Mouse (Mus musculus): Measurements from ENCODE around the gene Shisa5. TPM values are rescaled to one million over a fixed set of nuclear protein-coding genes. Genes with fewer than 3 reads are reported as not detected.

Shisa5 gene
- polyA plus RNA-seq, 1 experiment from 2014 or later = 49.1 TPM

DNA sequence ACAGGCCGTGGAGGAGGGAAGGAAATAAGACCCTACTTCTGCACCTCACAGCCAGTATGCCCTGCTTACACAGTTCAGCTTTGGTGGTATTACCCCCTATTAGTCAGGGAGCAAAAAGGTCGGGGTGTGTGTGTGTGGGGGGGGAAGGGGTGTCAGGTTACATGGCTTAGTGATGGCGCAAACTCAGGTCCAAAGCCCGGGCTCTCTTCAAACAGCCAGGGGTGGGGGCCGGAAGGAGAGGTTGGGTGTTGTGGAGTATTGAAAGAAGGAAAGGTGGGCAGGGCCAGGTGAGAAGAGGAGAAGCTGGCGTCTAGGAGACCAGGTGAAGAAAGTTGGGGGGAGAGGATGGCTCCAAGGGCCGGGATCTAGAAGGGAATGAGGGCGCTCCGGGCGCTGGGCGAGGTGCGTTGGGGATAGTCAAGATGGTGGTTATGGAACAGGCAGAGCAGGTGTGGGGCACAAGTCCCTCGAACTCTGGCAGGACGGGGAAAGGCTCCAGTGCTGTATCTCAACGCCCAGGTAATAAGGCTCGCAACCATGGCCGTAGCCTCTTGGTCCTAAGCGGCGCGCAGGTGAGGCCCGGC, 56.3 kb downstream of the Shisa5 start:
- Histone ChIP-seq H3K9ac (replicated peaks) (peak overlapping the region; percentile 97), H3K36me3 (peaks cover 39% of the 10 kb centered on the region), H3K27me3 (no peaks in the 10 kb centered on the region), H3K4me2 (peak overlapping the region; percentile 93), H3K9me3 (no peaks in the 10 kb centered on the region), H3K4me1 (replicated peaks) (peaks cover 48% of the 10 kb centered on the region), H3K4me3 (replicated peaks) (peak overlapping the region; percentile 77), H3K27ac (peak overlapping the region; percentile 100)
- ATAC-seq (ENCODE audit: insufficient number of reproducible peaks, insufficient read depth, low FRiP score, low TSS enrichment, low read depth) = peak; percentile 49
- WGBS = 2% methylated on average over 21 of the region's 21 CpGs

DNA sequence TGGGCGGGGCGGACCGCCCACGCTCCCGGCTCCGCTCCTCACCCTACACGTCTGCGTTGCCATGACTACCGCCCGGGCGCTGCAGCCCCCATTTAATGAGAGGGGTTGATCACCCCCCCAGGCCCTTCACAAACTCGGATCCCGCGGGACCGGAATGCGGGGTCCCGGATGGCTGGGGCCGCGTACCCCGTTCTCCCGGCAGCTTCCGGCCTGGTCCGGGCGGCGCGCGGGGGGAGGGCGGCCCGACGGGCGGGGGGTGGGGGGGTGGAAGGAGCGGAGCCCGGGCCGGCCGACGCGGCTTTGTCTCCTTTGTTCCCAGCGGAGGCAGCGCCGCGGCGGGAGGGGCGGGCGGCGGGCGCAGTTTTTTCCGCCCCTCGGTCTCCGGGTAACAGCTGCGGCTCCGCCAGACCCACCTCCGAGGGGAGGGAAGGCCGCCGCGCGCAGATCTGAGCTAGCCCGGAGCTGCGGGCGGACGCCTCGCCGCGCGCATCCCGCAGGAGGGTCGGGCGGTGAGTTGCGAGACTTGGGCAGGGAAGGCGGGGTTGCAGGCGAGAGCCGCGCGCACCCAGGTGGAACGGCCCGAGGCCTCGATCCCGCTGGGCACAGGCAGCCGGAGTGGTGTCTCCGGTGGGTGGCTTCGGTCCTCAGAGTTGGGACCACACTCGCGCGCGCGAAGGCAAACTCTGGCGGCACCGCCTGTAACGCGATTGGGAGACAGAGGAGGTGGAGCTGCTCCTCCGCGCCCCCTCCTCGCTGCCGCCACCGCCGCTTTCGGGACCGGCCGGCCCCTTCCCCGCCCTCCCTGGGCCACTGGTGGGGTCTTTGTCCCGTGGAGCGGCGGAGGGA, 57.0 kb downstream of the Shisa5 start, which contains the start of gene Plxnb1:
Gene Plxnb1, plus strand, starts transcription at position 253 of the 846 bp plus-strand sequence.
- H3K9me3 ChIP-seq = no peaks in the 10 kb centered on the region
- peak within 1 kb of the TSS; percentile 100 for H3K27ac ChIP-seq
- H3K9ac ChIP-seq (replicated peaks) = peak within 1 kb of the TSS; percentile 97
- under 1% methylated on average over 84 of the region's 102 CpGs for WGBS
- peak; percentile 40 for ATAC-seq (ENCODE audit: insufficient number of reproducible peaks, insufficient read depth, low FRiP score, low TSS enrichment, low read depth)
- peaks cover 50% of the 10 kb centered on the region for H3K4me1 ChIP-seq (replicated peaks)
- peaks cover 41% of the 10 kb centered on the region for H3K36me3 ChIP-seq
- H3K4me2 ChIP-seq = peak within 1 kb of the TSS; percentile 93
- peak within 1 kb of the TSS; percentile 77 for H3K4me3 ChIP-seq (replicated peaks)
- H3K27me3 ChIP-seq = no peaks in the 10 kb centered on the region

DNA sequence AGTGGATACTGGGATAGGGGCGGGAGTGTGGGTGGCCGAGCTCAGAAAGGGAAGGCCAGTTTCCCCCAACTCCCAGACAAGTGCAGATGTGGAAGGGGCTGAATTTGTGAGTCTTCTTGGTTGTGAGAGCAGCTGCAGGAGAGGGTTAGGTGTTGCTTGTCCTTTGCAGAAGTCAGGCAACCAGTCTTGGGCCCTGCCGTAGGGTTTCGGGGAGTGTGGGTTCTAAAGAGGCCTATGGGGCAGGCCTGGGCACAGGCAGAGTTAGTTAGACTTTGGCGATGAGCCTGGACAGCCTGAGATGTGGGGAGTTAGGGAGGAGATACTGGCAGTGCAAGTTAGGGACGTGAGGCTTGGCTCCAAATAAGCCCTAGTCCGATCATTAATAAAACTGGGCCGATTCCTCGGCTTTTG, 57.9 kb downstream of the Shisa5 start:
- Histone ChIP-seq H3K27me3 (no peaks in the 10 kb centered on the region), H3K36me3 (peaks cover 41% of the 10 kb centered on the region), H3K27ac (peak overlapping the region; percentile 100), H3K9ac (replicated peaks) (peak overlapping the region; percentile 97), H3K9me3 (no peaks in the 10 kb centered on the region), H3K4me3 (replicated peaks) (peak overlapping the region; percentile 77), H3K4me1 (replicated peaks) (peaks cover 50% of the 10 kb centered on the region), H3K4me2 (peak overlapping the region; percentile 93)
- 19% methylated on average over 9 of the region's 9 CpGs for WGBS
- ATAC-seq (ENCODE audit: insufficient number of reproducible peaks, insufficient read depth, low FRiP score, low TSS enrichment, low read depth) = no peak

DNA sequence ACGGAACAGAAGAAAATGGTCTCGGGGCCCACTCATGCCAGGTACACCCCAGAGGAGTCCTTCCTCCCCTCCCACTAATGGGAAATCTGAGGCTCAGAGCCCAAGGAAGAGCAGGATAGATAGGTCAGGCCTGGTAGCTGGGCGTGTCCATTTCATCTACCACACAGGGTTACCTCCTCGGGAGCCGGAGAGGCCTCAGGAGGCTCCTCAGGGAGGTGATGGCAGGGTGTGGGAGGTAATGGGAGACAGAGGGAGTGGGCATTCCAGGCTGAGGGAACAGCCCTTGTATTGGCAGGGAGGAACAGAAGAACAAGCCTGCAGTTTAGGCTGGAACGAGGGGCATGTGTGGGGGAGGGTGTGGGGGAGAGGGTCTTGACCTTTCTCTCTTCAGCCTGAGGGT, 58.5 kb downstream of the Shisa5 start:
- H3K27ac ChIP-seq = peak overlapping the region; percentile 100
- no peak for ATAC-seq (ENCODE audit: insufficient number of reproducible peaks, insufficient read depth, low FRiP score, low TSS enrichment, low read depth)
- WGBS = 25% methylated on average over 6 of the region's 6 CpGs
- peak overlapping the region; percentile 93 for H3K4me2 ChIP-seq
- H3K27me3 ChIP-seq = no peaks in the 10 kb centered on the region
- peaks cover 50% of the 10 kb centered on the region for H3K4me1 ChIP-seq (replicated peaks)
- H3K9ac ChIP-seq (replicated peaks) = peak overlapping the region; percentile 97
- peaks cover 40% of the 10 kb centered on the region for H3K36me3 ChIP-seq
- peak overlapping the region; percentile 77 for H3K4me3 ChIP-seq (replicated peaks)
- no peaks in the 10 kb centered on the region for H3K9me3 ChIP-seq

DNA sequence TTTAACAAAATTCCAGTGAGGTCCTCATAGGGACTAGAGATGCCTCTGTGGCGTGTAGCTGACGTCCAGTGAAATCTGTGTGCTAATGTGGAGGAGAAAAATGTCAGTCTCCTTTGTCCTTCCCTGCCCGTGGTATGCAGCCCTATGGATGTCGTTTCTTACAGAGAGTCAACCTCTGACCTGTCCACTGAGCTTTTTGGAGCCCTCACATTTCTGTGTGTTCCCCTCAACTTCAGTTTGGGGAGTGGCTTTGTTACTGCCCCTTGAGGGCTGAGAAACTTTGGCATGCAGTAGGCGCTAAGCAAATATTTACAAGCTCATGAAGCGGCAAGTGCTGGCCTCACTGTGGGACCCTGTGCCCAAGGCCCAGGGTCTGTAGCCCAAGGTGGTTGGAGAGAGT, 58.9 kb downstream of the Shisa5 start:
- 30% methylated on average over 6 of the region's 6 CpGs for WGBS
- ATAC-seq (ENCODE audit: insufficient number of reproducible peaks, insufficient read depth, low FRiP score, low TSS enrichment, low read depth) = no peak
- Histone ChIP-seq H3K4me3 (replicated peaks) (peak overlapping the region; percentile 77), H3K27ac (peak overlapping the region; percentile 100), H3K4me2 (peak overlapping the region; percentile 93), H3K4me1 (replicated peaks) (peaks cover 50% of the 10 kb centered on the region), H3K36me3 (peaks cover 41% of the 10 kb centered on the region), H3K9me3 (no peaks in the 10 kb centered on the region), H3K27me3 (no peaks in the 10 kb centered on the region), H3K9ac (replicated peaks) (peak overlapping the region; percentile 97)

DNA sequence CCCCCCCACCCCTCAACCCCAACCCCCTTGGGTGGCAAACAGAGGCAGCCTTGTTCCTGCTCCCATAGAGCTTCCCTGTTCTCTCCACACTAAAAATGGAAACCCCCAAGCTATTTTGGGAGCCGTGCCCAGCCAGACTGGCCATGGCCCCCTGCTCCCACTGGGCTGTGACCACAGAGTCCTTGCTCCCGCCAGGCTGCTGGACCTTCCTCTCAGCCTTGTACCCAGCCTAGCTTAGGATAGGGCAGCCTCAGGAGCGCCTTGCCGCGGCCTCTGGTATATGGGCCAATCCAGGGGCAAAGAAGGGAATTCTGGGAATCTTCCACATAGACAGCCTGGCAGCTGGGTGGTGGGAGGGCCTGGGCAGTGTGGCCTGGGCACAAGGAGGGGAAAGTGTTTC, 59.5 kb downstream of the Shisa5 start:
- no peak for ATAC-seq (ENCODE audit: insufficient number of reproducible peaks, insufficient read depth, low FRiP score, low TSS enrichment, low read depth)
- H3K4me1 ChIP-seq (replicated peaks) = peaks cover 50% of the 10 kb centered on the region
- H3K36me3 ChIP-seq = peaks cover 41% of the 10 kb centered on the region
- H3K27ac ChIP-seq = peak overlapping the region; percentile 100
- H3K9me3 ChIP-seq = no peaks in the 10 kb centered on the region
- H3K4me3 ChIP-seq (replicated peaks) = peak overlapping the region; percentile 77
- WGBS = 69% methylated on average over 5 of the region's 5 CpGs
- H3K9ac ChIP-seq (replicated peaks) = peak overlapping the region; percentile 97
- no peaks in the 10 kb centered on the region for H3K27me3 ChIP-seq
- peak overlapping the region; percentile 93 for H3K4me2 ChIP-seq

DNA sequence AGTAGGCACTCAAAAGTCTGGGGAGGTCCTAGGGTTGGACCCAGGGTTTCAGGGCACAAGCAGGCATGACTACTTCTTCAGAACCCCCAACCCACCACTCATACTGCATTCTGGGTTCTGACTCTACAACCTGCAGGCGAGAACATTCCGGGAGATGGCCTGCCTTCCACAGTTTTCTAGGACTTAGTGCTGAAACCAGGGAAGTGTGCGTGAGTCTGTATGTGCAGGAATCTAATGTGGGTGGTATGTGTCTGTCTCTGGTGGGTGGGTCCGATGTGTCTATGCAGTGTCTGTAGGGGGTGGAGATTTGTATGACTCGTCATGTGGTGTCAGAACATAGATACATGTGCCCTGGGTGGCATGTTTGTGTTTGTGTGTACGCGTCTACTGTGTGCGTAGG, 60.0 kb downstream of the Shisa5 start:
- no peaks in the 10 kb centered on the region for H3K9me3 ChIP-seq
- no peak overlapping the region; the same call in 1 of the 2 replicates for H3K9ac ChIP-seq (replicated peaks)
- peak overlapping the region; percentile 100 for H3K27ac ChIP-seq
- peaks cover 45% of the 10 kb centered on the region for H3K36me3 ChIP-seq
- WGBS = 92% methylated on average over 8 of the region's 8 CpGs
- no peaks in the 10 kb centered on the region for H3K27me3 ChIP-seq
- H3K4me2 ChIP-seq = peak overlapping the region; percentile 93
- no peak for ATAC-seq (ENCODE audit: insufficient number of reproducible peaks, insufficient read depth, low FRiP score, low TSS enrichment, low read depth)
- peak overlapping the region; percentile 77 for H3K4me3 ChIP-seq (replicated peaks)
- peaks cover 50% of the 10 kb centered on the region for H3K4me1 ChIP-seq (replicated peaks)

DNA sequence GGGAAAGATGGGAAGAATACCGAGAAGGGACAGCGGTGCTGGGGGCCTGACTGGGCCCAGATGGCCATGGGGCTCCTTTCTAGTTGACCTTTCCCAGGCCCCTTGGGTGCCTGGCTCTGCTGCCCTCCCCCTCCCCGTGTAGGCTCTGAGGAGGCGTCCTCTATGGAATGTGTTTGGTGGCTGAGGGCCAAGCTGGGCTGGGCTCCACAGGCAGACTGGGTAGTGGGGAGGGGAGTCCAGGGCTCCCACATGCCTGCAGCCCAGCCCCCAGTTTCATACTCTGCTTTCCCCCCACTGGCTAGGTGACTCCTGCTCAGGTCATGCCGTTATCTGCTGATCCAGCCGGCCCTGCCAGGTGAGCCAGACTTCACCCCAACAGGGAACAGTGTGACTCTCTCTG, 60.6 kb downstream of the Shisa5 start:
- no peaks in the 10 kb centered on the region for H3K9me3 ChIP-seq
- peak overlapping the region; percentile 100 for H3K27ac ChIP-seq
- peaks cover 45% of the 10 kb centered on the region for H3K4me1 ChIP-seq (replicated peaks)
- peak overlapping the region; percentile 93 for H3K4me2 ChIP-seq
- peaks cover 51% of the 10 kb centered on the region for H3K36me3 ChIP-seq
- no peaks in the 10 kb centered on the region for H3K27me3 ChIP-seq
- peak overlapping the region; percentile 11; the same call in 1 of the 2 replicates for H3K4me3 ChIP-seq (replicated peaks)
- peak overlapping the region; percentile 42 for H3K9ac ChIP-seq (replicated peaks)
- WGBS = 57% methylated on average over 5 of the region's 6 CpGs
- no peak for ATAC-seq (ENCODE audit: insufficient number of reproducible peaks, insufficient read depth, low FRiP score, low TSS enrichment, low read depth)

DNA sequence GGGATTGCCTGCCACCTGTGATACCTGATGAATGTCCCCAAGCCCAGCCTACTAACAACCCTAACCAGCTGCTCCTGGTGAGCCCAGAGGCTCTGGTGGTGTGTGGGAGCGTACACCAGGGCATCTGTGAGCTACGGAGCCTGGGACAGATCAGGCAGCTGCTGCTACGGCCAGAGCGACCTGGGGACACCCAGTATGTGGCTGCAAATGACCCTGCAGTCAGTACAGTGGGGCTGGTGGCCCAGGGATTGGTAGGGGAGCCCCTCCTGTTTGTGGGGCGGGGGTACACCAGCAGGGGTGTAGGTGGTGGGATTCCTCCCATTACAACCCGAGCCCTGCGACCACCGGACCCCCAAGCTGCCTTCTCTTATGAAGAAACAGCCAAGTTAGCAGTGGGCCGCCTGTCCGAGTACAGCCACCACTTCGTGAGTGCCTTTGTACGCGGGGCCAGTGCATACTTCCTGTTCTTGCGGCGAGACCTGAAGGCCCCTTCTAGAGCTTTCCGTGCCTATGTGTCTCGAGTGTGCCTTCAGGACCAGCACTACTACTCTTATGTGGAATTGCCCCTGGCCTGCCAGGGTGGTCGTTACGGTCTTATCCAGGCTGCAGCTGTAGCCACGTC, 62.1 kb downstream of the Shisa5 start:
- Histone ChIP-seq H3K9me3 (no peaks in the 10 kb centered on the region), H3K4me2 (no peak overlapping the region), H3K27me3 (no peaks in the 10 kb centered on the region), H3K27ac (0 out of 2 replicates have a peak overlapping the region, but pooled peaks have one; percentile 23), H3K9ac (replicated peaks) (no peak overlapping the region), H3K4me1 (replicated peaks) (peaks cover 44% of the 10 kb centered on the region), H3K36me3 (peaks cover 65% of the 10 kb centered on the region), H3K4me3 (replicated peaks) (no peak overlapping the region)
- ATAC-seq (ENCODE audit: insufficient number of reproducible peaks, insufficient read depth, low FRiP score, low TSS enrichment, low read depth) = no peak
- 85% methylated on average over 20 of the region's 20 CpGs for WGBS

DNA sequence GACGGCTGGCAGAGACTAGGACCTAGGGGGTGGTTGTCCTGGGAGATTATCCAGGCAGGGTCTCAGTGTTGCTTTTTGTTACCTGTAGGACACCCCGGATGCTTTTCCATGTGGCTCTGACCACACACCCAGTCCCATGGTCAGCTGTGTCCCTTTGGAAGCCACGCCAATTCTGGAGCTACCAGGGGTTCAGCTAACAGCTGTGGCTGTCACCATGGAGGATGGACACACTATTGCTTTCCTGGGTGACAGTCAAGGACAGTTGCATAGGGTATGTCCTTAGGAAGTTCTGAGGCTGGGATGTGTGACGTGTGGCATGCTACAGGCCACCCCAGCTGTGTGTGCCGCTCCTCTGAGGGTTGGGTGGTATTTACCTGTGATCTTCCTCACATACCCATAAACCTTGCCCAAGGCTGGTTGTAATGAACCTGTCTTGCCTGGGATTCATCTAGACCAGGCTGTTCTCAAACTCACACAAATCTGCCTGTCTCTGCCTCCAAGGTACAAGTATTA, 63.6 kb downstream of the Shisa5 start:
- Histone ChIP-seq H3K9ac (replicated peaks) (no peak overlapping the region), H3K4me1 (replicated peaks) (peaks cover 47% of the 10 kb centered on the region), H3K4me2 (no peak overlapping the region), H3K27me3 (no peaks in the 10 kb centered on the region), H3K36me3 (peaks cover 81% of the 10 kb centered on the region), H3K4me3 (replicated peaks) (no peak overlapping the region), H3K27ac (no peak overlapping the region), H3K9me3 (no peaks in the 10 kb centered on the region)
- ATAC-seq (ENCODE audit: insufficient number of reproducible peaks, insufficient read depth, low FRiP score, low TSS enrichment, low read depth) = no peak
- 91% methylated on average over 5 of the region's 5 CpGs for WGBS

DNA sequence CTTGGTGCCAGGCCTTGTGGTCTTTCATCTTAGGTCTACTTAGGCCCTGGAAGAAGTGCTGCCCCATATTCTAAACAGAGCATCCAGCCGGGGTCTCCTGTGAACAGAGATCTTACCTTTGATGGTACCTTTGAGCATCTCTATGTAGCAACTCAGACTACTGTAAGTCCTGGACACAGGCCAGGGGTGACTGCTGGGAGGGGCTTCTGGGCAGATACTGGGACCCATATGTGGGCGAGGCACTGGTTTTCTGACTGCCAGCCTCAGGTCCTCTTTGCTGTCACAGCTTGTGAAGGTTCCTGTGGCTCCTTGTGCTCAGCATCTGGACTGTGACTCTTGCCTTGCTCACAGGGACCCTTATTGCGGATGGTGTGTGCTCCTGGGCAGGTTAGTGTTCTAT, 64.2 kb downstream of the Shisa5 start:
- ATAC-seq (ENCODE audit: insufficient number of reproducible peaks, insufficient read depth, low FRiP score, low TSS enrichment, low read depth) = no peak
- Histone ChIP-seq H3K4me1 (replicated peaks) (peaks cover 46% of the 10 kb centered on the region), H3K36me3 (peaks cover 83% of the 10 kb centered on the region), H3K9me3 (no peaks in the 10 kb centered on the region), H3K4me2 (no peak overlapping the region), H3K27me3 (no peaks in the 10 kb centered on the region), H3K9ac (replicated peaks) (0 out of 2 replicates have a peak overlapping the region, but pooled peaks have one; percentile 4), H3K4me3 (replicated peaks) (no peak overlapping the region), H3K27ac (no peak overlapping the region)
- WGBS = 92% methylated on average over 3 of the region's 3 CpGs
